Mouse (Mus musculus) heart, postnatal 25 days (tissue): ENCODE measurements around the gene Olfr948. TPM values are rescaled to one million over a fixed set of nuclear protein-coding genes. Genes with fewer than 3 reads are reported as not detected.

Source experiments
- DNase-seq: peaks from one replicate; pipeline ENCODE4 v3.0.0; 2022; ENCODE audit warnings: low spot score
- intact Hi-C: fragments of 180-260 bp; cut with DNase I; formaldehyde crosslinking; loops from one replicate; pipeline ENCODE4 v1.15.1; 2025
- total RNA-seq, 2 experiments: library from RNA; stranded (reverse); gene quantifications; 2 replicates each; pipeline ENCODE4 v1.2.3; 2021

The Olfr948 gene
- not detected for total RNA-seq

GRCm38 (mm10) chr9:39325945-39326344 lies at the start of gene Olfr948:
Gene Olfr948, minus strand, starts transcription at chr9:39326045.
- DNase-seq: no peak
- intact Hi-C loops: no loop called here

- intact Hi-C loops: no loop called here
Measured at GRCm38 (mm10) chr9:39287136-39287535, 38.7 kb downstream of the Olfr948 start.

DNA sequence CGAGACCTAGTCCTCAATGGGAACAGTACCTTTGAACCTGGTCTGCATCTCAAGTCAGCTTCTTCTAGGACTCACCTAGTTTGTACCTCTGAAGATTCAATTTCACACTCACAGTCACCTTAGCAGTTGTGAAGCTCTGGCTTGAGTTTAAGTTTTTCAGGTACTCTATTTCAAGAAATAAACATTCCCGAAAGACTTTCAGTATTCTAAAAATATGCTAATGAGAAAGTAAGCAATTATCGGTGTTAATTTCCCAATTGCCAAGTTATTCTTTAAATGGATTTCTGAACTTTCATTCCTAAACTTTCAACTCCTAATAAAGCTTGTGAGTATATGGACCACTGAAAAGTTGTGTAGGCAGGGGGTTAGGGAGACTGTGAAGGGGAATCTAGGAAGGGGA lies 49.1 kb downstream of the Olfr948 start, which contains the start of gene Olfr945:
Gene Olfr945 (minus strand): TSS at position 101 of the 400 bp plus-strand sequence.
- intact Hi-C loops: no loop called here
- DNase-seq: no peak

More at GRCm38 (mm10) chr9:39287136-39287535, 38.7 kb downstream of the Olfr948 start:
- no peak for DNase-seq

Other genes with a start within 250 kb of the Olfr948 start
- not detected for gene Olfr938, start 247.2 kb downstream of the Olfr948 start, total RNA-seq
- gene Olfr27, start 197.9 kb downstream of the Olfr948 start, total RNA-seq: not detected
- not detected for gene Olfr943, start 159.7 kb downstream of the Olfr948 start, total RNA-seq
- gene Olfr944, start 124.1 kb downstream of the Olfr948 start, total RNA-seq: not detected
- not detected for gene Olfr1537, start 76.1 kb downstream of the Olfr948 start, total RNA-seq
- not detected for gene Olfr945, start 49.2 kb downstream of the Olfr948 start, total RNA-seq
- not detected for gene Olfr951, start 61.4 kb upstream of the Olfr948 start, total RNA-seq
- gene Olfr952, start 101.1 kb upstream of the Olfr948 start, total RNA-seq: not detected
- gene Olfr954, start 130.7 kb upstream of the Olfr948 start, total RNA-seq: not detected
- gene Olfr955, start 145.9 kb upstream of the Olfr948 start, total RNA-seq: not detected
- gene Olfr44, start 167.9 kb upstream of the Olfr948 start, total RNA-seq: not detected
- not detected for gene Olfr957, start 189.8 kb upstream of the Olfr948 start, total RNA-seq
- gene Olfr958, start 228.0 kb upstream of the Olfr948 start, total RNA-seq: not detected
- gene Olfr959, start 249.5 kb upstream of the Olfr948 start, total RNA-seq: not detected